Mouse (Mus musculus) myocyte (in vitro differentiated cells): ENCODE measurements around the gene Map4k3.
"Not testable (repeated sequence)": the region's sequence is repeated elsewhere in the genome, so short reads cannot be mapped to it uniquely, and the experiment has no call there.

Source experiments
- E2F4 ChIP-seq: IDR thresholded peaks from one replicate; pipeline ENCODE4 v1.6.1; 2011; ENCODE audit warnings: mild to moderate bottlenecking, control low read depth, moderate library complexity; ENCODE audit not compliant: insufficient read depth
- MYOG ChIP-seq, 3 experiments: IDR thresholded peaks; one replicate each; pipeline ENCODE4 v1.6.1; 2011; ENCODE audit warnings: control low read depth in 2 of 3, low read depth in 2 of 3, mild to moderate bottlenecking in 2 of 3; ENCODE audit not compliant: insufficient read length in 2 of 3, control insufficient read depth in 1 of 3, insufficient read depth in 1 of 3

GRCm38 (mm10) chr17:80730283-80730682 is 2.0 kb upstream of the Map4k3 start:
- TF ChIP-seq E2F4; MYOG (IDR thresholded peaks at IDR 0.05; ENCODE audit: control insufficient read depth in 1 of 3, insufficient read depth in 1 of 3, insufficient read length in 2 of 3, low read depth in 2 of 3): not testable (repeated sequence)
